Mouse (Mus musculus) heart, embryonic 12.5 days (tissue): ENCODE data around the gene Tbl2. TPM values are rescaled to one million over a fixed set of nuclear protein-coding genes. Genes with fewer than 3 reads are reported as not detected.

Experiments
- microRNA-seq: library from miRNA; unstranded; fragments of <30 nt; microRNA quantifications from one replicate; pipeline ENCODE4, GENCODE M21; 2017
- polyA plus RNA-seq: library from polyadenylated mRNA; unstranded; fragments of >200 nt; fragmentation: Nextera tagmentation; extraction: Ambion mirVana; gene quantifications from 2 replicates; pipeline ENCODE4 v1.2.1, GENCODE M21; 2016

Tbl2 gene
- polyA plus RNA-seq, 1 experiment from 2014 or later = 26.8 TPM

Small RNA genes lying within 50 kb of the gene (microRNA-seq; reads per million reads assigned to microRNA genes)
- not detected for gene Gm25315

Other genes with a start within 250 kb of the Tbl2 start
- gene Tmem270, start 242.9 kb upstream of the Tbl2 start, polyA plus RNA-seq = not detected in 2 replicates
- gene Cldn13, start 234.1 kb upstream of the Tbl2 start, polyA plus RNA-seq = 5.4 and 10.0 TPM in 2 replicates
- 8.6 and 11.1 TPM in 2 replicates for gene Mettl27, start 217.3 kb upstream of the Tbl2 start, polyA plus RNA-seq
- 1.0 and 1.1 TPM in 2 replicates for gene Cldn4, start 202.7 kb upstream of the Tbl2 start, polyA plus RNA-seq
- gene Cldn3, start 163.4 kb upstream of the Tbl2 start, polyA plus RNA-seq = 2.5 and 3.2 TPM in 2 replicates
- gene Abhd11, start 140.5 kb upstream of the Tbl2 start, polyA plus RNA-seq = 58.1 and 58.3 TPM in 2 replicates
- gene Stx1a, start 126.2 kb upstream of the Tbl2 start, polyA plus RNA-seq = 12.1 and 13.3 TPM in 2 replicates
- 25.0 and 28.4 TPM in 2 replicates for gene Dnajc30, start 85.5 kb upstream of the Tbl2 start, polyA plus RNA-seq
- 63.6 and 68.5 TPM in 2 replicates for gene Bud23, start 84.7 kb upstream of the Tbl2 start, polyA plus RNA-seq
- 4.4 and 4.7 TPM in 2 replicates for gene Vps37d, start 71.4 kb upstream of the Tbl2 start, polyA plus RNA-seq
- 0.59 and 1.0 TPM in 2 replicates for gene Mlxipl, start 59.8 kb upstream of the Tbl2 start, polyA plus RNA-seq
- gene Bcl7b, start 18.6 kb downstream of the Tbl2 start, polyA plus RNA-seq = 34.2 and 38.2 TPM in 2 replicates
- gene Baz1b, start 37.6 kb downstream of the Tbl2 start, polyA plus RNA-seq = 37.2 and 38.4 TPM in 2 replicates
- 6.5 and 7.7 TPM in 2 replicates for gene Fzd9, start 101.6 kb downstream of the Tbl2 start, polyA plus RNA-seq
- 0.22 TPM in 1 of 2 replicates, not detected in the other for gene Fkbp6, start 200.4 kb downstream of the Tbl2 start, polyA plus RNA-seq
- not detected in 2 replicates for gene Trim50, start 203.6 kb downstream of the Tbl2 start, polyA plus RNA-seq
- gene Nsun5, start 220.3 kb downstream of the Tbl2 start, polyA plus RNA-seq = 17.4 and 18.1 TPM in 2 replicates
- gene Pom121, start 244.9 kb downstream of the Tbl2 start, polyA plus RNA-seq = 14.7 and 16.5 TPM in 2 replicates